Mouse (Mus musculus): Measurements from ENCODE around the gene Rgs3. TPM values are rescaled to one million over a fixed set of nuclear protein-coding genes. Genes with fewer than 3 reads are reported as not detected.

Rgs3 gene
- polyA plus RNA-seq, 1 experiment from 2014 or later: 62.2 TPM

Other genes starting within 250 kb of the Rgs3 start
- 16.7 and 17.8 TPM in 2 replicates for gene Fkbp15, start 199.3 kb upstream of the Rgs3 start, polyA plus RNA-seq (2015; fragmentation: Nextera tagmentation; extraction: Ambion mirVana)
- 41.2 and 42.4 TPM in 2 replicates for gene Slc31a1, start 199.1 kb upstream of the Rgs3 start, polyA plus RNA-seq (2015; fragmentation: Nextera tagmentation; extraction: Ambion mirVana)
- gene Cdc26, start 151.2 kb upstream of the Rgs3 start, polyA plus RNA-seq (2015; fragmentation: Nextera tagmentation; extraction: Ambion mirVana): 82.1 and 85.2 TPM in 2 replicates
- gene Prpf4, start 151.1 kb upstream of the Rgs3 start, polyA plus RNA-seq (2015; fragmentation: Nextera tagmentation; extraction: Ambion mirVana): 11.6 and 13.8 TPM in 2 replicates
- gene Rnf183, start 124.6 kb upstream of the Rgs3 start, polyA plus RNA-seq (2015; fragmentation: Nextera tagmentation; extraction: Ambion mirVana): not detected in 2 replicates
- gene Wdr31, start 89.0 kb upstream of the Rgs3 start, polyA plus RNA-seq (2015; fragmentation: Nextera tagmentation; extraction: Ambion mirVana): 3.3 and 3.6 TPM in 2 replicates
- gene Bspry, start 79.8 kb upstream of the Rgs3 start, polyA plus RNA-seq (2015; fragmentation: Nextera tagmentation; extraction: Ambion mirVana): 0.99 and 1.1 TPM in 2 replicates
- gene Hdhd3, start 56.4 kb upstream of the Rgs3 start, polyA plus RNA-seq (2015; fragmentation: Nextera tagmentation; extraction: Ambion mirVana): 7.7 and 9.9 TPM in 2 replicates
- 68.6 and 84.6 TPM in 2 replicates for gene Alad, start 39.9 kb upstream of the Rgs3 start, polyA plus RNA-seq (2015; fragmentation: Nextera tagmentation; extraction: Ambion mirVana)
- gene Pole3, start 34.8 kb upstream of the Rgs3 start, polyA plus RNA-seq (2015; fragmentation: Nextera tagmentation; extraction: Ambion mirVana): 54.6 and 54.8 TPM in 2 replicates
- 0.16 and 0.76 TPM in 2 replicates for gene 4933430I17Rik, start 34.5 kb upstream of the Rgs3 start, polyA plus RNA-seq (2015; fragmentation: Nextera tagmentation; extraction: Ambion mirVana)